Mouse (Mus musculus) frontal cortex, postnatal 25 days (tissue): ENCODE data around the gene Colec11.

Experiments
- DNase-seq, 2 experiments: peaks; one replicate each; pipeline ENCODE4 v3.0.0; 2022; ENCODE audit warnings: low spot score in 2 of 2

Colec11 gene

GRCm38 (mm10) chr12:28623195-28623594 is at the start of gene Colec11:
Gene Colec11 (minus strand): TSS chr12:28623377.
- no peak for DNase-seq

- no peak for DNase-seq
Observed at GRCm38 (mm10) chr12:28667287-28667686, 44.1 kb upstream of the Colec11 start.

- no peak for DNase-seq
Observed at GRCm38 (mm10) chr12:28666734-28667133, 43.6 kb upstream of the Colec11 start.

- DNase-seq, result no peak
Observed at GRCm38 (mm10) chr12:28662628-28663027, 39.5 kb upstream of the Colec11 start.

- DNase-seq, result peak; percentile 77 to 87
Observed at GRCm38 (mm10) chr12:28649141-28650110, 26.2 kb upstream of the Colec11 start, which contains the start of gene Rnaseh1. Gene Rnaseh1 (plus strand): TSS chr12:28649602.

GRCm38 (mm10) chr12:28638778-28639177 is 15.6 kb upstream of the Colec11 start:
- no peak for DNase-seq

GRCm38 (mm10) chr12:28636543-28636942 is 13.4 kb upstream of the Colec11 start:
- no peak for DNase-seq

- DNase-seq, result peak; percentile 89 to 91
Observed at GRCm38 (mm10) chr12:28635535-28636476, 12.6 kb upstream of the Colec11 start, which contains the start of gene Rps7. Gene Rps7 (minus strand): TSS chr12:28635953.

- no peak for DNase-seq
Observed at GRCm38 (mm10) chr12:28635058-28635534, 11.9 kb upstream of the Colec11 start.

GRCm38 (mm10) chr12:28628436-28628835 is 5.3 kb upstream of the Colec11 start:
- no peak for DNase-seq

- DNase-seq, result no peak
Observed at GRCm38 (mm10) chr12:28627092-28627491, 3.9 kb upstream of the Colec11 start.

- DNase-seq, result no peak
Observed at GRCm38 (mm10) chr12:28625407-28625806, 2.2 kb upstream of the Colec11 start.

GRCm38 (mm10) chr12:28624251-28624650 is 1.1 kb upstream of the Colec11 start:
- DNase-seq, result no peak

- no peak for DNase-seq
Observed at GRCm38 (mm10) chr12:28622641-28623040, 536 bp downstream of the Colec11 start.

GRCm38 (mm10) chr12:28622167-28622532 is 1.0 kb downstream of the Colec11 start:
- DNase-seq, result no peak

GRCm38 (mm10) chr12:28621451-28622166 is 1.6 kb downstream of the Colec11 start:
- DNase-seq, result no peak

GRCm38 (mm10) chr12:28617297-28617696 is 5.9 kb downstream of the Colec11 start:
- no peak for DNase-seq

- no peak for DNase-seq
Observed at GRCm38 (mm10) chr12:28614401-28614800, 8.8 kb downstream of the Colec11 start.

GRCm38 (mm10) chr12:28612391-28612790 is 10.8 kb downstream of the Colec11 start:
- no peak for DNase-seq

- DNase-seq, result no peak
Observed at GRCm38 (mm10) chr12:28607546-28608305, 15.5 kb downstream of the Colec11 start.
